Mouse (Mus musculus): ENCODE data around the gene Litaf. TPM values are rescaled to one million over a fixed set of nuclear protein-coding genes. Genes with fewer than 3 reads are reported as not detected.

Gene Litaf
- total and polyA plus RNA-seq, 3 experiments = 97.5 to 178 (median 154) TPM

DNA sequence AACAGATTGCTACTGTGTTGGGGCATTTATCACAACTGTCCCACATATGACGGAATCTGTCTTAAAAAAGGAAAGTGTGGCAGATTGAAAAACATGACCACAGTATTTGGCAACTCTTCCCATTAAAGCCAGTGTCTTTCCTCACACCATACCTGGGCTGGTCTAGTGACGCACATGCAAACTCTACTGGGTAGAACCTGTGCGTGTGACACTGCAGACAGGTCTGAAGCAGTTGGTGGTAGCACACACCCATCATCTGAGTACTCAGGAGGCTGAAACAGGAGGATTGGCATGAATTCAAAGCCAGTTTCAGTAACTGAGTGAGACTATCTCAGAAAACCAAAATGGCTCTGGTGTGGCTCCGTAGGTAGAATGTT, 43.9 kb downstream of the Litaf start:
- no peak overlapping the region for H3K27ac ChIP-seq (ENCODE audit: insufficient read depth, low read depth)
- H3K4me1 ChIP-seq (ENCODE audit: control insufficient read depth in 1 of 2, insufficient read depth in 2 of 2) = peaks cover 14 to 32% of the 10 kb centered on the region in 2 experiments
- no peak overlapping the region for H3K4me3 ChIP-seq (replicated peaks in 1 of 3; ENCODE audit: low read depth in 2 of 3, low read length in 2 of 3, poor library complexity in 1 of 3)
- H3K36me3 ChIP-seq (replicated peaks in 1 of 2; ENCODE audit: control insufficient read depth in 1 of 2, insufficient read depth in 1 of 2, low read length in 1 of 2) = no peaks in the 10 kb centered on the region
- H3K27me3 ChIP-seq (replicated peaks) = no peaks in the 10 kb centered on the region
- no peak for DNase-seq (ENCODE audit: extremely low read depth)
- H3K4me2 ChIP-seq (ENCODE audit: insufficient read depth, low read depth, poor library complexity, severe bottlenecking) = no peak overlapping the region
- no peaks in the 10 kb centered on the region for H3K9me3 ChIP-seq (replicated peaks; ENCODE audit: low read length)
- dilution Hi-C loops (cut with MboI; ENCODE audit: extremely low pct_ligation_motif_present, extremely low pct_unique_long_range_greater_than_20kb, low sequenced_read_pairs) (no loop called here), in situ Hi-C loops (cut with MboI; ENCODE audit: low pct_ligation_motif_present, low pct_unique_long_range_greater_than_20kb, low sequenced_read_pairs) (no loop called here)
- TF ChIP-seq ELF1 (IDR thresholded peaks at IDR 0.05; ENCODE audit: low read depth, low read length) = no peak
- no peak for TF ChIP-seq NRF1 (IDR thresholded peaks at IDR 0.05; ENCODE audit: low read depth, low read length)
- no peak for TF ChIP-seq UBTF (IDR thresholded peaks at IDR 0.05; ENCODE audit: low read depth, low read length)
- TF ChIP-seq MAFK (IDR thresholded peaks at IDR 0.05; ENCODE audit: insufficient replicate concordance, low read length) = no peak
- TF ChIP-seq ETS1 (conservative IDR thresholded peaks at IDR 0.05; ENCODE audit: low read depth, low read length) = no peak
- TF ChIP-seq USF2 (conservative IDR thresholded peaks at IDR 0.05; ENCODE audit: low read depth, low read length) = no peak
- TF ChIP-seq NELFE (IDR thresholded peaks at IDR 0.05; ENCODE audit: low read depth, low read length) = no peak
- no peak for TF ChIP-seq CTCF (conservative IDR thresholded peaks at IDR 0.05 in 1 of 2, IDR thresholded peaks at IDR 0.05 in 1 of 2; ENCODE audit: low read depth in 2 of 2, low read length in 2 of 2)
- no peak for TF ChIP-seq MEF2A (IDR thresholded peaks at IDR 0.05; ENCODE audit: borderline replicate concordance, low read depth, low read length)
- no peak for TF ChIP-seq MAX (IDR thresholded peaks at IDR 0.05; ENCODE audit: low read length)
- no peak for TF ChIP-seq GABPA (IDR thresholded peaks at IDR 0.05; ENCODE audit: insufficient replicate concordance, low read depth, low read length)
- H3K79me2 ChIP-seq (replicated peaks; ENCODE audit: control insufficient read depth, extremely low read depth, insufficient read depth, poor library complexity, severe bottlenecking) = no peaks in the 10 kb centered on the region
- H3K9ac ChIP-seq (ENCODE audit: insufficient read depth, low read depth) = no peak overlapping the region

- no peaks in the 10 kb centered on the region for H3K79me2 ChIP-seq (replicated peaks; ENCODE audit: control insufficient read depth, extremely low read depth, insufficient read depth, poor library complexity, severe bottlenecking)
- TF ChIP-seq ETS1 (conservative IDR thresholded peaks at IDR 0.05; ENCODE audit: low read depth, low read length) = no peak
- TF ChIP-seq KAT2A (IDR thresholded peaks at IDR 0.05; ENCODE audit: insufficient replicate concordance, low read length) = no peak
- no peak for TF ChIP-seq SIN3A (IDR thresholded peaks at IDR 0.05; ENCODE audit: low read length)
- no peak for TF ChIP-seq NELFE (IDR thresholded peaks at IDR 0.05; ENCODE audit: low read depth, low read length)
- TF ChIP-seq USF2 (conservative IDR thresholded peaks at IDR 0.05; ENCODE audit: low read depth, low read length) = no peak
- TF ChIP-seq ZMIZ1 (IDR thresholded peaks at IDR 0.05; ENCODE audit: low read depth, low read length) = no peak
- TF ChIP-seq RAD21 (IDR thresholded peaks at IDR 0.05; ENCODE audit: low read depth, low read length) = no peak
- TF ChIP-seq ZC3H11A (IDR thresholded peaks at IDR 0.05; ENCODE audit: low read depth, low read length) = no peak
- no peak for TF ChIP-seq EP300 (IDR thresholded peaks at IDR 0.05; ENCODE audit: low read length)
- no peak for TF ChIP-seq PAX5 (IDR thresholded peaks at IDR 0.05; ENCODE audit: low read length)
- TF ChIP-seq MAFK (IDR thresholded peaks at IDR 0.05; ENCODE audit: insufficient replicate concordance, low read length) = no peak
- TF ChIP-seq POLR2AphosphoS2 (IDR thresholded peaks at IDR 0.05; ENCODE audit: low read depth, low read length) = no peak
- TF ChIP-seq JUN (IDR thresholded peaks at IDR 0.05; ENCODE audit: insufficient read depth, low read depth, low read length) = no peak
- no peak for TF ChIP-seq CTCF (conservative IDR thresholded peaks at IDR 0.05 in 1 of 2, IDR thresholded peaks at IDR 0.05 in 1 of 2; ENCODE audit: low read depth in 2 of 2, low read length in 2 of 2)
- TF ChIP-seq CHD1 (IDR thresholded peaks at IDR 0.05; ENCODE audit: low read depth, low read length) = no peak
- TF ChIP-seq ZNF384 (IDR thresholded peaks at IDR 0.05; ENCODE audit: low read depth, low read length) = no peak
- TF ChIP-seq E2F4 (IDR thresholded peaks at IDR 0.05; ENCODE audit: insufficient replicate concordance, low read depth, low read length) = no peak
- no peak for TF ChIP-seq JUND (conservative IDR thresholded peaks at IDR 0.05; ENCODE audit: low read depth, low read length)
- TF ChIP-seq ZKSCAN1 (IDR thresholded peaks at IDR 0.05; ENCODE audit: borderline replicate concordance, low read depth, low read length) = no peak
- no peak for TF ChIP-seq TCF12 (IDR thresholded peaks at IDR 0.05; ENCODE audit: low read depth, low read length)
- no peak for DNase-seq (ENCODE audit: extremely low read depth)
- H3K9me3 ChIP-seq (replicated peaks; ENCODE audit: low read length) = no peaks in the 10 kb centered on the region
- H3K36me3 ChIP-seq (replicated peaks in 1 of 2; ENCODE audit: control insufficient read depth in 1 of 2, insufficient read depth in 1 of 2, low read length in 1 of 2) = no peaks in the 10 kb centered on the region
- no peak overlapping the region for H3K27ac ChIP-seq (ENCODE audit: insufficient read depth, low read depth)
- in situ Hi-C loops (cut with MboI; ENCODE audit: low pct_ligation_motif_present, low pct_unique_long_range_greater_than_20kb, low sequenced_read_pairs) = no loop called here
- no peak overlapping the region for H3K9ac ChIP-seq (ENCODE audit: insufficient read depth, low read depth)
- H3K4me2 ChIP-seq (ENCODE audit: insufficient read depth, low read depth, poor library complexity, severe bottlenecking) = no peak overlapping the region
- no peak overlapping the region for H3K4me3 ChIP-seq (replicated peaks in 1 of 3; ENCODE audit: low read depth in 2 of 3, low read length in 2 of 3, poor library complexity in 1 of 3)
- dilution Hi-C loops (cut with MboI; ENCODE audit: extremely low pct_ligation_motif_present, extremely low pct_unique_long_range_greater_than_20kb, low sequenced_read_pairs) = no loop called here
- H3K4me1 ChIP-seq (ENCODE audit: control insufficient read depth in 1 of 2, insufficient read depth in 2 of 2) = peaks cover 14 to 33% of the 10 kb centered on the region in 2 experiments
- H3K27me3 ChIP-seq (replicated peaks) = no peaks in the 10 kb centered on the region
Measured at GRCm38 (mm10) chr16:11021403-11022112, 44.4 kb downstream of the Litaf start.
